In the genomic region with DNA sequence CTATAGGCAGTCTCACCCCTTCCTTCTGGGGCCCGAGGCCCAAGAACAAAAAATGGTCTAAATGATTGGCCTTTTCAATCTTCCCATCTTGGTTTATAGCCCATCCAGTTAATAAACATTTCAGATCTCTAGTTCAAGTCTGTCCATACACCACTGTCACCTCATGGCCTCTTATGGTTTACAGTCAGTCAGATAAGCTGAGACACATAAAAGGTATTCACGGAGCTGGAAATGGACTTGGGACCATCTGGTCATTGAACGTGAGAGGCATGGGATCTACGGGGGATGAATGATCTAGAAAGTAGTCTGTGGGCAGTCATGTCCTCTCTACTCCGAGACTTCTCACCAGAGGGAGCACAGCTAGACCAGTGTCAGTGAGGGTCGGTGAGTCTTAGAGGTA, we compare ENCODE assay signal across 32 mouse cellular contexts.
"Had no signal": no experiment of that assay in that cellular context is flagged by ENCODE, and none has a peak within 500 bp of the region (broad histone marks: within the 10 kb centered on the region; RNA-seq: fewer than 3 reads in every experiment).

No protein-coding gene starts in this region.

- H3K9ac ChIP-seq: limb, embryonic 12.5 days; limb, embryonic 13.5 days; limb, embryonic 15.5 days; liver, embryonic 12.5 days; liver, embryonic 13.5 days; liver, embryonic 14.5 days; liver, embryonic 15.5 days; liver, postnatal 0 days; lung, embryonic 14.5 days; lung, embryonic 15.5 days; midbrain, embryonic 12.5 days; midbrain, embryonic 13.5 days; midbrain, embryonic 15.5 days; neural tube, embryonic 12.5 days had no signal

- ATAC-seq: liver, embryonic 12.5 days; liver, postnatal 0 days; lung, postnatal 0 days; midbrain, embryonic 13.5 days; midbrain, embryonic 15.5 days; midbrain, embryonic 16.5 days had no signal

- H3K36me3 ChIP-seq: limb, embryonic 10.5 days; limb, embryonic 12.5 days; limb, embryonic 13.5 days; limb, embryonic 15.5 days; liver, embryonic 12.5 days; liver, embryonic 13.5 days; liver, embryonic 15.5 days; lung, embryonic 15.5 days; midbrain, embryonic 10.5 days; midbrain, embryonic 12.5 days; midbrain, embryonic 13.5 days; midbrain, embryonic 15.5 days; neural tube, embryonic 12.5 days had no signal

- H3K4me1 ChIP-seq: limb, embryonic 10.5 days; limb, embryonic 12.5 days; limb, embryonic 13.5 days; limb, embryonic 15.5 days; liver, embryonic 12.5 days; liver, embryonic 13.5 days; liver, embryonic 15.5 days; lung, embryonic 15.5 days; megakaryocyte, embryonic 14.5 days; midbrain, embryonic 10.5 days; midbrain, embryonic 12.5 days; midbrain, embryonic 13.5 days; midbrain, embryonic 15.5 days; neural tube, embryonic 12.5 days had no signal

- DNase-seq: left cerebral cortex, postnatal 4 days; liver; liver, embryonic 13.5 days; liver, postnatal 0 days; lung, adult 18-20 months; lung, adult 2 months; lung, embryonic 14.5 days; lung, postnatal 10 days; lung, postnatal 14 days; lung, postnatal 36 days; lung, postnatal 4 days; midbrain, embryonic 14.5 days had no signal

- H3K27ac ChIP-seq: limb, embryonic 10.5 days; limb, embryonic 12.5 days; limb, embryonic 13.5 days; limb, embryonic 15.5 days; liver, embryonic 12.5 days; liver, embryonic 13.5 days; liver, embryonic 14.5 days; liver, embryonic 15.5 days; lung, embryonic 15.5 days; macrophage; midbrain, embryonic 10.5 days; midbrain, embryonic 12.5 days; midbrain, embryonic 13.5 days; midbrain, embryonic 15.5 days; neural tube, embryonic 12.5 days had no signal

- H3K4me2 ChIP-seq: limb, embryonic 12.5 days; limb, embryonic 13.5 days; limb, embryonic 15.5 days; liver, embryonic 11.5 days; liver, embryonic 12.5 days; liver, embryonic 13.5 days; liver, embryonic 15.5 days; lung, embryonic 14.5 days; lung, embryonic 15.5 days; midbrain, embryonic 11.5 days; midbrain, embryonic 12.5 days; midbrain, embryonic 13.5 days; midbrain, embryonic 15.5 days; neural tube, embryonic 12.5 days had no signal

- H3K4me3 ChIP-seq: limb, embryonic 10.5 days; limb, embryonic 12.5 days; limb, embryonic 13.5 days; limb, embryonic 15.5 days; liver, embryonic 12.5 days; liver, embryonic 13.5 days; liver, embryonic 15.5 days; lung, embryonic 15.5 days; megakaryocyte, embryonic 14.5 days; midbrain, embryonic 10.5 days; midbrain, embryonic 12.5 days; midbrain, embryonic 13.5 days; midbrain, embryonic 15.5 days; myocyte; neural tube, embryonic 12.5 days had no signal

- H3K9me3 ChIP-seq: limb, embryonic 10.5 days; limb, embryonic 12.5 days; limb, embryonic 13.5 days; limb, embryonic 15.5 days; liver, embryonic 12.5 days; liver, embryonic 13.5 days; liver, embryonic 15.5 days; lung, embryonic 15.5 days; megakaryocyte, embryonic 14.5 days; midbrain, embryonic 10.5 days; midbrain, embryonic 12.5 days; midbrain, embryonic 13.5 days; midbrain, embryonic 15.5 days; neural tube, embryonic 12.5 days had no signal

- H3K27me3 ChIP-seq: limb, embryonic 12.5 days; limb, embryonic 13.5 days; limb, embryonic 15.5 days; liver, embryonic 12.5 days; liver, embryonic 13.5 days; liver, embryonic 15.5 days; lung, embryonic 15.5 days; megakaryocyte, embryonic 14.5 days; midbrain, embryonic 12.5 days; midbrain, embryonic 13.5 days; midbrain, embryonic 15.5 days; neural tube, embryonic 12.5 days had no signal
